Mouse (Mus musculus): ENCODE measurements around the gene Sgpp2. TPM values are rescaled to one million over a fixed set of nuclear protein-coding genes. Genes with fewer than 3 reads are reported as not detected.

Gene Sgpp2
- polyA plus RNA-seq, 2 experiments = 0.04 to 0.06 TPM

DNA sequence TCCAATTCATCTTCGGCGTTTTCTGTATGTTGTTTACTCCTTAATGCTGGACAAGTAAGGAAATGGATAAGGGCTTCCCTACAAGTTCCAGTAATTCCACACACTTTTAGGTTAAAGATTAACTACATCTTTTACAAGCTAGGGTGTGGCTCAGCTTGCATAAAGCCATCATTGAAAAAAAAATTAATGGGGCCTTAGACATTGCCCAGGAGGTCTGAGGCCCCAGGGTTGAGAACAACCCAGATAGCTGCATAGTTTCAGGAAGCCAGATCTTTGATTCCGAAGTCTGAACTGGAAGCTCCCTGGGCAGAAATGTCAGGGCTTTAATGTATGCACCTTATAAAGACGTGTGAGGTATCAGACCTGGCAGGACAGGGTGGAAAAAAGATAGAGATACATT, 2.8 kb downstream of the Sgpp2 start:
- no peak overlapping the region for H3K4me3 ChIP-seq (ENCODE audit: insufficient read depth in 1 of 2, low read depth in 2 of 2, low read length in 2 of 2)
- no peak for DNase-seq (ENCODE audit: low read depth in 3 of 3, low spot score in 3 of 3)
- TF ChIP-seq EP300 (IDR thresholded peaks at IDR 0.05; ENCODE audit: low read depth) = no peak
- TF ChIP-seq CTCF (IDR thresholded peaks at IDR 0.05; ENCODE audit: low read depth) = no peak
- no peaks in the 10 kb centered on the region for H3K4me1 ChIP-seq (replicated peaks; ENCODE audit: control insufficient read depth in 2 of 2, insufficient read depth in 2 of 2, low read length in 1 of 2)
- H3K4me2 ChIP-seq (ENCODE audit: low read depth) = no peak overlapping the region
- peaks cover 27% of the 10 kb centered on the region for H3K27me3 ChIP-seq (ENCODE audit: control insufficient read depth, insufficient read depth, low read length)
- ATAC-seq (ENCODE audit: insufficient read depth) = no peak
- H3K36me3 ChIP-seq (replicated peaks; ENCODE audit: control insufficient read depth, insufficient read depth, low read depth) = no peaks in the 10 kb centered on the region
- H3K9ac ChIP-seq (replicated peaks) = no peak overlapping the region
- WGBS (ENCODE audit: insufficient replicate concordance) = 46% methylated on average over 4 of the region's 4 CpGs
- no peak overlapping the region for H3K27ac ChIP-seq
- H3K9me3 ChIP-seq (ENCODE audit: control insufficient read depth, low read length) = no peaks in the 10 kb centered on the region

DNA sequence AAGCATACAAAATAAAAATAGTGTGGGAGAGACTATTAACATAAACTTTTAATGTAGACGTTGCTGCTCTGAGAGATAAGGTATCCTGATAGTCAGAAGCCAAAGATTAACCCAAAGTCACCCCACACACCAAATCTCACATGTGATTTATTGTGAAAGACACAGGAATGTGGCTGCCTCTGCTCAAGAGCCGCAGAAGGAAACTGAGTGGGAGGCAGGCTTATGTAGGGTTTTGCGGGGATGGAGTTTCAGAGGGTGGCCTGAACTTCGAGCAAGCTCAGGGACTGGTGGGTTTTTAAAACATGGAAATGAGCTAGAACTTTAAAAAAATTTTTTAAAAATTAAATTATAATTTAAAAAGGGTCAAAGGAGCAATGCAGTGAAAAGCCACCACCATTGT, 3.8 kb downstream of the Sgpp2 start:
- Histone ChIP-seq H3K4me2 (ENCODE audit: low read depth) (no peak overlapping the region), H3K9me3 (ENCODE audit: control insufficient read depth, low read length) (no peaks in the 10 kb centered on the region), H3K4me3 (ENCODE audit: insufficient read depth in 1 of 2, low read depth in 2 of 2, low read length in 2 of 2) (no peak overlapping the region), H3K27ac (no peak overlapping the region), H3K9ac (replicated peaks) (no peak overlapping the region), H3K4me1 (replicated peaks; ENCODE audit: control insufficient read depth in 2 of 2, insufficient read depth in 2 of 2, low read length in 1 of 2) (no peaks in the 10 kb centered on the region), H3K36me3 (replicated peaks; ENCODE audit: control insufficient read depth, insufficient read depth, low read depth) (no peaks in the 10 kb centered on the region), H3K27me3 (ENCODE audit: control insufficient read depth, insufficient read depth, low read length) (peaks cover 27% of the 10 kb centered on the region)
- TF ChIP-seq EP300 (IDR thresholded peaks at IDR 0.05; ENCODE audit: low read depth) = no peak
- no peak for TF ChIP-seq CTCF (IDR thresholded peaks at IDR 0.05; ENCODE audit: low read depth)
- no peak for DNase-seq (ENCODE audit: low read depth in 3 of 3, low spot score in 3 of 3)
- no peak for ATAC-seq (ENCODE audit: insufficient read depth)
- WGBS (ENCODE audit: insufficient replicate concordance) = 56% methylated on average over 4 of the region's 4 CpGs

DNA sequence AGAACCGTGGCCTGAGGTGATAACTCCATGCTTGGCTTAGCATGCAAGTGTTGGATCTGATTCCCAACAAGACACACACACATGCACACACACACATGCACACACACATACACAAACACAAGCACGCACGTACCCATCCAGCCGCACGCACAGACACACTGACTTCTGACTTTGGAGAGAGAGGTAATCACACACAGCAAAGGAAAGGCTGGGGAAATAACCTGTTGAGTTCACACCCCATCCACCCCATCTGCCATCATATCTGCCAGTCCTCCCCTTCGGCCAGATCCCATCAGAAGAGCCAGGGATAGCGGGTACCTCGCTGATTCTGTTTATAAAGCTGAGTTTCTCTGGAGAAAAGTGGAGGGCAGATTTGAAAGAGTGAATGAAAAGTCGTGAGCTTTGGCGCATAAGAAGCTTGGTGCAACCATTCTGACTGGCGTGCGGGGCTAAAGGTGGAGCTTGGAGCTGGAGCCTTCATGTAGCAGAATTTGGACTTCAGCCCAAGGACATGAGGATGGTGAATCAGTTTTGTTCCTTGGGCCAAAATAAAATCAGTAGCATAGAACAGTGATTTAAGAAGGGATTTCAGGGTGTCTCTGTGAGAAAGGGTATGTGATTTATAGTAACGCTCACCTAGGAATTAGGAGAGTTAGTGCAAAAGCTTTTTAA, 8.1 kb downstream of the Sgpp2 start:
- no peak for TF ChIP-seq EP300 (IDR thresholded peaks at IDR 0.05; ENCODE audit: low read depth)
- no peak for TF ChIP-seq CTCF (IDR thresholded peaks at IDR 0.05; ENCODE audit: low read depth)
- ATAC-seq (ENCODE audit: insufficient read depth) = no peak
- WGBS (ENCODE audit: insufficient replicate concordance) = 68% methylated on average over 13 of the region's 13 CpGs
- no peaks in the 10 kb centered on the region for H3K36me3 ChIP-seq (replicated peaks; ENCODE audit: control insufficient read depth, insufficient read depth, low read depth)
- no peak overlapping the region for H3K4me2 ChIP-seq (ENCODE audit: low read depth)
- no peak overlapping the region for H3K27ac ChIP-seq
- no peak overlapping the region for H3K9ac ChIP-seq (replicated peaks)
- no peak for DNase-seq (ENCODE audit: low read depth in 3 of 3, low spot score in 3 of 3)
- H3K27me3 ChIP-seq (ENCODE audit: control insufficient read depth, insufficient read depth, low read length) = no peaks in the 10 kb centered on the region
- no peak overlapping the region for H3K4me3 ChIP-seq (ENCODE audit: insufficient read depth in 1 of 2, low read depth in 2 of 2, low read length in 2 of 2)
- H3K4me1 ChIP-seq (replicated peaks; ENCODE audit: control insufficient read depth in 2 of 2, insufficient read depth in 2 of 2, low read length in 1 of 2) = no peaks in the 10 kb centered on the region
- H3K9me3 ChIP-seq (ENCODE audit: control insufficient read depth, low read length) = no peaks in the 10 kb centered on the region

DNA sequence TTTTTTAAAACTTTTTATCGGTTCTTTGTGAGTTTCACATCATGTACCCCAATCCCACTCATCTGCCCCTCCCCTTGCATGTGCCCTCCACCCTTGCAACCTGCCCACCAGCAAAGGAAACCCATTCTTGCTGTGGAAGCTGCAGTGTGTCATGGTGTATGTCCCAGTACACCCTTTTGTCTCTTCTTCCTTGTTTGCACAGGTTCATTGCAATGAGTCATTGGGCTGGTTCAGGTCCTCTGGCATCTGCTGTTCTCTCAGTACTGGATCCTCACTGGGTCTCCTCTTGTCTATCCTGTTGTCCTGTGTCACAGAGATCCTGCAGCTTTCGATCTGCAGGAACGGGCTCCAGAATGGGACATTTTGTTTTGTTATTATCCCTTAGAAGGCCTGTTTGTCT, 10.1 kb downstream of the Sgpp2 start:
- H3K4me3 ChIP-seq (ENCODE audit: insufficient read depth in 1 of 2, low read depth in 2 of 2, low read length in 2 of 2) = no peak overlapping the region
- WGBS (ENCODE audit: insufficient replicate concordance) = 56% methylated on average over 3 of the region's 3 CpGs
- H3K27ac ChIP-seq = no peak overlapping the region
- no peaks in the 10 kb centered on the region for H3K36me3 ChIP-seq (replicated peaks; ENCODE audit: control insufficient read depth, insufficient read depth, low read depth)
- H3K9ac ChIP-seq (replicated peaks) = no peak overlapping the region
- DNase-seq (ENCODE audit: low read depth in 3 of 3, low spot score in 3 of 3) (no peak), ATAC-seq (ENCODE audit: insufficient read depth) (no peak)
- no peaks in the 10 kb centered on the region for H3K4me1 ChIP-seq (replicated peaks; ENCODE audit: control insufficient read depth in 2 of 2, insufficient read depth in 2 of 2, low read length in 1 of 2)
- no peak overlapping the region for H3K4me2 ChIP-seq (ENCODE audit: low read depth)
- TF ChIP-seq CTCF (IDR thresholded peaks at IDR 0.05; ENCODE audit: low read depth) = no peak
- TF ChIP-seq EP300 (IDR thresholded peaks at IDR 0.05; ENCODE audit: low read depth) = no peak
- H3K27me3 ChIP-seq (ENCODE audit: control insufficient read depth, insufficient read depth, low read length) = no peaks in the 10 kb centered on the region
- H3K9me3 ChIP-seq (ENCODE audit: control insufficient read depth, low read length) = no peaks in the 10 kb centered on the region

DNA sequence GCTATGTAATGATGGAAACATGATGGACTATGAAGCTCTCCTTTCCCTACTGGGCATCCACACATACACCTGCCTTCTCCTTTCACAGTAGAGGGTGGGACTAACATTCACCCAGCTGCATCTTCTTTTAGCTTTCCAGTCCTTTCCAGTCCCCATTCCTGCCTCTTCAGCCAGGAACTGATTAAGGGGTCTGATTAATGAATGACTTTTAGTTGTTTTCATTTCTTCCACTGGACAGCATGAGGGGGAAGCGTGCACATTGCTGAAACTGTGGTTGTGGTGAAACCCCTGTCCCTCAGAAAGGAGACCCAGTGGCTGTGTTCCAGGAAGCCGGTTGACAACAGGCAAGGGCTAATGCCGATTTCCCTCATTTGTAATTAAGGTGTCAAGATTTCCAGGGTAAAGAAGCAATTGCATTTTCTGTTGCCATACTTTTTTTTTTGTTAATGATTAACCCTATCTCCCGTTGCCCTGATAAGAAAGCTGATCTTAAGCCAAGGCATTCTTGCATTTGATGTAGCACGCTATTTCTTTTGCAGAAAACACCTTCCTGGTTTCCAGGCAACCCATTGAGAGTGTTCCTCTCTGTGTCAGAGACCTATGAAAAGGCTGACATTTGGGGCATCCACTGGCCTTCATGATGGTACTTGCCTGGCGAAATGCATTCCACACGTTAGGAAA, 12.1 kb downstream of the Sgpp2 start:
- no peak overlapping the region for H3K4me2 ChIP-seq (ENCODE audit: low read depth)
- no peak overlapping the region for H3K27ac ChIP-seq
- no peak for ATAC-seq (ENCODE audit: insufficient read depth)
- no peak for DNase-seq (ENCODE audit: low read depth in 3 of 3, low spot score in 3 of 3)
- no peak overlapping the region for H3K4me3 ChIP-seq (ENCODE audit: insufficient read depth in 1 of 2, low read depth in 2 of 2, low read length in 2 of 2)
- no peak overlapping the region for H3K9ac ChIP-seq (replicated peaks)
- no peaks in the 10 kb centered on the region for H3K4me1 ChIP-seq (replicated peaks; ENCODE audit: control insufficient read depth in 2 of 2, insufficient read depth in 2 of 2, low read length in 1 of 2)
- 39% methylated on average over 7 of the region's 7 CpGs for WGBS (ENCODE audit: insufficient replicate concordance)
- TF ChIP-seq EP300 (IDR thresholded peaks at IDR 0.05; ENCODE audit: low read depth) (no peak), CTCF (IDR thresholded peaks at IDR 0.05; ENCODE audit: low read depth) (no peak)
- no peaks in the 10 kb centered on the region for H3K9me3 ChIP-seq (ENCODE audit: control insufficient read depth, low read length)
- no peaks in the 10 kb centered on the region for H3K27me3 ChIP-seq (ENCODE audit: control insufficient read depth, insufficient read depth, low read length)
- no peaks in the 10 kb centered on the region for H3K36me3 ChIP-seq (replicated peaks; ENCODE audit: control insufficient read depth, insufficient read depth, low read depth)
